Mouse (Mus musculus) left cerebral cortex, adult 2 months (tissue): ENCODE results near the gene F2rl3. TPM values are rescaled to one million over a fixed set of nuclear protein-coding genes. Genes with fewer than 3 reads are reported as not detected.

Experiments
- DNase-seq, 2 experiments: peaks; one replicate each; pipeline ENCODE4 v3.0.0; 2021 to 2022; ENCODE audit warnings: low spot score in 2 of 2, mixed read lengths in 1 of 2; ENCODE audit errors: extremely low spot score in 1 of 2
- H3K27ac ChIP-seq: fragments of 200-600 bp; 2 replicates; pipeline ENCODE4 v1.8.1; 2022
- H3K4me3 ChIP-seq: fragments of 200-600 bp; 2 replicates; pipeline ENCODE4 v1.8.1; 2022
- CTCF ChIP-seq: fragments of 200-600 bp; IDR thresholded peaks from 2 replicates; pipeline ENCODE4 v1.8.1; 2022; ENCODE audit warnings: antibody characterized with exemption, mild to moderate bottlenecking, moderate library complexity
- intact Hi-C: fragments of 180-260 bp; cut with DNase I; formaldehyde crosslinking; loops from one replicate; pipeline ENCODE4 v1.15.1; 2025
- total RNA-seq, 2 experiments: library from RNA; stranded (reverse); gene quantifications; 2 replicates each; pipeline ENCODE4 v1.2.3; 2021

Gene F2rl3
- total RNA-seq, 2 experiments from 2014 or later, result not detected

GRCm38 (mm10) chr8:72780644-72781043, 19.0 kb downstream of the F2rl3 start:
- Histone ChIP-seq H3K27ac (no peak overlapping the region), H3K4me3 (no peak overlapping the region)
- no peak for TF ChIP-seq CTCF
- intact Hi-C loops, result no loop called here
- no peak for DNase-seq

GRCm38 (mm10) chr8:72801583-72801982, 39.9 kb downstream of the F2rl3 start:
- no peak overlapping the region for H3K27ac ChIP-seq
- intact Hi-C loops, result no loop called here
- no peak for TF ChIP-seq CTCF
- H3K4me3 ChIP-seq, result no peak overlapping the region
- DNase-seq, result no peak

- no peak for DNase-seq
- intact Hi-C loops, result no loop called here
- Histone ChIP-seq H3K27ac (no peak overlapping the region), H3K4me3 (no peak overlapping the region)
- TF ChIP-seq CTCF, result no peak
Measured at GRCm38 (mm10) chr8:72812690-72813089, 51.0 kb downstream of the F2rl3 start.

Other genes starting within 250 kb of the F2rl3 start
- gene Med26, start 213.6 kb upstream of the F2rl3 start, total RNA-seq, result 10 to 100 TPM; 11.1 to 11.3 TPM
- gene Smim7, start 190.8 kb upstream of the F2rl3 start, total RNA-seq, result 100 to 1,000 TPM; 113 to 114 TPM
- 100 to 1,000 TPM; 103 to 108 TPM for gene Tmem38a, start 189.8 kb upstream of the F2rl3 start, total RNA-seq
- 10 to 100 TPM; 46.1 to 46.9 TPM for gene Nwd1, start 115.2 kb upstream of the F2rl3 start, total RNA-seq
- 100 to 1,000 TPM; 148 to 162 TPM for gene Sin3b, start 38.6 kb upstream of the F2rl3 start, total RNA-seq